ENCODE assay signal across 8 mouse cellular contexts in genomic region chr4:31823574-31824348, GRCm38 (mm10).
DNase-seq lines count a peak whose midpoint lies in the region; ATAC-seq lines count a peak whose summit lies in the region.

No protein-coding gene starts in this region.

- no peak overlapping the region for H3K4me3 ChIP-seq in forebrain, embryonic 13.5 days
- no peak overlapping the region for H3K4me3 ChIP-seq in forebrain, embryonic 11.5 days (ENCODE audit: low read depth, low read length)

- H3K36me3 ChIP-seq in forebrain, embryonic 13.5 days (ENCODE audit: poor library complexity, severe bottlenecking) = no peaks in the 10 kb centered on the region
- H3K36me3 ChIP-seq in forebrain, embryonic 11.5 days (ENCODE audit: control insufficient read depth, insufficient read depth, low read length) = no peaks in the 10 kb centered on the region

- H3K9me3 ChIP-seq in forebrain, embryonic 13.5 days (replicated peaks) = no peaks in the 10 kb centered on the region
- H3K9me3 ChIP-seq in forebrain, embryonic 11.5 days (ENCODE audit: control insufficient read depth, low read length) = no peaks in the 10 kb centered on the region

- no peak overlapping the region for H3K9ac ChIP-seq in forebrain, embryonic 13.5 days
- no peak overlapping the region for H3K9ac ChIP-seq in forebrain, embryonic 11.5 days (ENCODE audit: low read length)

- no peak for DNase-seq in forebrain, embryonic 11.5 days (ENCODE audit: low spot score)
- peak; percentile 72 for DNase-seq in R1 (ENCODE audit: low read depth, low spot score)
- DNase-seq in heart, postnatal 10 days = peak; percentile 29 to 35
- peak; percentile 4 for DNase-seq in large intestine, adult 2 months (ENCODE audit: low read depth, low spot score)
- peak; percentile 71 for DNase-seq in naive thymus-derived CD4-positive, alpha-beta T cell, adult 2 months (ENCODE audit: low read depth)
- DNase-seq in cerebellum, adult 11 months = no peak
- DNase-seq in layer of hippocampus, postnatal 36 days = no peak

- peaks cover 13% of the 10 kb centered on the region; the same call in 1 of the 2 replicates for H3K4me1 ChIP-seq in forebrain, embryonic 13.5 days
- H3K4me1 ChIP-seq in forebrain, embryonic 11.5 days (replicated peaks; ENCODE audit: control insufficient read depth, insufficient read depth, low read length) = 0 out of 2 replicates have a peak, but pooled peaks cover 5% of the 10 kb centered on the region

- H3K27me3 ChIP-seq in forebrain, embryonic 13.5 days = no peaks in the 10 kb centered on the region
- H3K27me3 ChIP-seq in forebrain, embryonic 11.5 days (ENCODE audit: control insufficient read depth, insufficient read depth, low read length) = no peaks in the 10 kb centered on the region

- 67% methylated on average over 19 of the region's 19 CpGs for WGBS in forebrain, embryonic 13.5 days
- 62% methylated on average over 19 of the region's 19 CpGs for WGBS in forebrain, embryonic 11.5 days
- 21% methylated on average over 19 of the region's 19 CpGs for WGBS in large intestine, adult 2 months

- intact Hi-C loops in heart, postnatal 10 days (cut with DNase I) = loop anchor here (10.0 kb wide), 1 partner anchor 111 kb away; no protein-coding TSS in a partner anchor

- no peak overlapping the region for H3K27ac ChIP-seq in forebrain, embryonic 13.5 days
- no peak overlapping the region for H3K27ac ChIP-seq in forebrain, embryonic 11.5 days (ENCODE audit: low read depth, low read length)

- H3K4me2 ChIP-seq in forebrain, embryonic 13.5 days = peak overlapping the region; percentile 41
- no peak overlapping the region for H3K4me2 ChIP-seq in forebrain, embryonic 11.5 days (ENCODE audit: low read depth, low read length, severe bottlenecking)

- ATAC-seq in forebrain, embryonic 13.5 days = peak; percentile 39
- no peak for ATAC-seq in forebrain, embryonic 11.5 days (replicated peaks; ENCODE audit: low FRiP score)

Comparison
In these comparisons a context has a peak if more than half of its experiments do, and no peak if none do; other contexts are left out.
1. DNase-seq: peak in R1 (single experiment), heart, postnatal 10 days (2 of 2), large intestine, adult 2 months (single experiment) and naive thymus-derived CD4-positive, alpha-beta T cell, adult 2 months (single experiment); none in forebrain, embryonic 11.5 days (single experiment), cerebellum, adult 11 months (single experiment) and layer of hippocampus, postnatal 36 days (0 of 2).